Mouse (Mus musculus) neural tube, embryonic 13.5 days (tissue): ENCODE results near the gene Ddit4l. TPM values are rescaled to one million over a fixed set of nuclear protein-coding genes. Genes with fewer than 3 reads are reported as not detected.

ENCODE experiments used
- ATAC-seq: fragments of 200-750 bp; cut with Nextera tagmentation; 2 replicates; pipeline ENCODE4 v1.8.0; 2017; ENCODE audit warnings: low read depth, mild to moderate bottlenecking, moderate TSS enrichment, moderate library complexity
- H3K27ac ChIP-seq: fragments of 300-500 bp; sonication (generic); replicated peaks from 2 replicates; pipeline ENCODE4 v1.5.1; 2015; ENCODE audit warnings: moderate library complexity, mild to moderate bottlenecking, inconsistent platforms
- H3K27me3 ChIP-seq: fragments of 300-500 bp; sonication (generic); 2 replicates; pipeline ENCODE4 v1.6.1; 2015; ENCODE audit warnings: mild to moderate bottlenecking, inconsistent platforms
- H3K36me3 ChIP-seq: fragments of 300-500 bp; sonication (generic); 2 replicates; pipeline ENCODE4 v1.6.1; 2015; ENCODE audit warnings: mild to moderate bottlenecking, inconsistent platforms
- H3K4me1 ChIP-seq: fragments of 300-500 bp; sonication (generic); replicated peaks from 2 replicates; pipeline ENCODE4 v1.6.1; 2015; ENCODE audit warnings: inconsistent platforms
- H3K4me2 ChIP-seq: fragments of 300-500 bp; sonication (generic); 2 replicates; pipeline ENCODE4 v1.6.1; 2015; ENCODE audit warnings: inconsistent platforms, mild to moderate bottlenecking, moderate library complexity
- H3K4me3 ChIP-seq: fragments of 300-500 bp; sonication (generic); 2 replicates; pipeline ENCODE4 v1.5.1; 2015; ENCODE audit warnings: mild to moderate bottlenecking, inconsistent platforms
- H3K9ac ChIP-seq: fragments of 300-500 bp; sonication (generic); 2 replicates; pipeline ENCODE4 v1.6.1; 2015; ENCODE audit warnings: moderate library complexity, mild to moderate bottlenecking, inconsistent platforms
- H3K9me3 ChIP-seq: fragments of 300-500 bp; sonication (generic); 2 replicates; pipeline ENCODE4 v1.6.1; 2016; ENCODE audit warnings: inconsistent platforms
- WGBS: fragments of 180-500 bp; shearing (Covaris S2); methylation state at CpG from one replicate; pipeline ENCODE4 v1.1.7; 2015; 5-methylcytosine and 5-hydroxymethylcytosine counted together
- polyA plus RNA-seq: library from polyadenylated mRNA; unstranded; fragments of >200 nt; fragmentation: Nextera tagmentation; extraction: Ambion mirVana; gene quantifications from 2 replicates; pipeline ENCODE4 v1.2.1, GENCODE M21; 2015

Gene Ddit4l
- polyA plus RNA-seq, 1 experiment from 2014 or later = 20.7 TPM

DNA sequence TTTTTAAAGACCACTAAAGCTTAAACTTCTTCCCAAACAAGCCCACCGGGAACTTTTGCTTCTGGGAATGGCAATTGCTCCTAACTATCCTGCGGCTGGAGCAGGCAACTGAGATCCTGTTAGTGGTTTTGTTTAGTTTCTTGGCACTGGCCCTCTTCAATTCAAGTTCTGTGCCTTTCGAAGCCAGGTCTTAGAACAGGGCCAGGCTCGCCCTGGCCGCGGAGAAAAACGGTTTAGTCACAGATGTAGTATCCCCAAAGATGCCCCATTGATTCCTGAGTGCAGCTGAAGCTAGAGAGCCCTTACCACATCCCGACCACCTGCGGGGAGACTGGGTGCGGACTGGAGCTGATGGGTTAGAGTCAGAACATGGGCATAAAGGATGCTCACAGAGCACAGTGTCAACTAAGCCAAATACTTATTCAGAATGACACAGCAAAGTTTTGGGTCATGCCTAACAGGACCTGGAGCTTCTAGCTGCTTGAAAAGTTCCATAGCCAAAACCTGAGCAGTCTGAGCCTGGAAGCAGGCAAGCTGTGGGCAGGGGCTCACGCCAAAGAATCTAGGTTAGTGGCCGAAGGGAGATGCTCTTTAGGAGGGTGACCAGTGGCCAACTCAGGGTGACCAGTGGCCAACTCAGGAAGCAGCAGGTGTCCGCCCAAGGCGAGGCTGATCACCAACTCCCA, 1.6 kb downstream of the Ddit4l start:
- ATAC-seq = peak; percentile 28; the same call in 1 of the 2 replicates
- Histone ChIP-seq H3K27me3 (peaks cover 34% of the 10 kb centered on the region), H3K4me3 (peak overlapping the region; percentile 47), H3K4me1 (peaks cover 16% of the 10 kb centered on the region), H3K9me3 (no peaks in the 10 kb centered on the region), H3K36me3 (no peaks in the 10 kb centered on the region), H3K4me2 (peak overlapping the region; percentile 75), H3K9ac (peak overlapping the region; percentile 66; the same call in 1 of the 2 replicates), H3K27ac (no peak overlapping the region)
- WGBS = 28% methylated on average over 14 of the region's 14 CpGs

DNA sequence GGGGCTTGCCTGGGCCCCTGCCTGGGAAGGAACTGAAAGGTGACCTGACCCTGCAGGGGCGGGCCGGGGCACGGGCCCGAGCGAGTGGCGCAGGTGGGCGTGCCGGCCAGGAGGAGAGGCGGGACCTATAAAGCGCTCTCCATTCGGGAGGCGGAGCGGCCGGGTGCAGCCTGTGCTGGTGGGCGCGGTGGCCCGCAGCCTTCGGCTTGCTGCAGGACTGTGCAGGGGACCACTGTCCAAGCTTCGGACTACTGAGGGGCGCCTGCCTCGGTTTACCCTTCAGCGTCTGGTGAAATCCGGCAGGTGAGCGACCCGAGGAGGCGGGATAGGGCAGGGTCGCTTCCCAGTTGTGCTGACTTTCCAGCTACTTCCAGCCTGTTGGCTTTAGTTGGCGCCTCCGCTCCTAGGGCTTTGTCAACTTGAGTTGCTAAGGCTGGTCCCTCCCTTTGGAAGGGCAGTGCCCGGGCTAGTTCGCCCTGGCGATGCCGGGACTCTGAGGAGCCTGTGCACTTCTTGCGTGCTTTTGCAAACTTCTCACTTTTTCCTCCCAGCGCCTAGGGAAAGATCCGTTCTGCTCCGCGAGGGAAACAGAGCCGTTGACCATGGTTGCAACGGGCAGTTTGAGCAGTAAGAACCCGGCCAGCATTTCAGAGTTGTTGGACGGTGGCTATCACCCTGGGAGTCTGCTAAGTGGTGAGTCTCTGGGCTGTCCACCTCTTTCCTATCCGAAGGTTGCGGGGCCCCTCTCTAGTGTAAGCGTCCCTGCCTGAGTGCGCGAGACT, 2.4 kb downstream of the Ddit4l start:
- WGBS = 1% methylated on average over 47 of the region's 47 CpGs
- no peaks in the 10 kb centered on the region for H3K36me3 ChIP-seq
- H3K9me3 ChIP-seq = no peaks in the 10 kb centered on the region
- peak overlapping the region; percentile 75 for H3K4me2 ChIP-seq
- peak; percentile 92 for ATAC-seq
- H3K27me3 ChIP-seq = peaks cover 34% of the 10 kb centered on the region
- H3K9ac ChIP-seq = peak overlapping the region; percentile 66
- H3K4me1 ChIP-seq = peaks cover 16% of the 10 kb centered on the region
- H3K27ac ChIP-seq = no peak overlapping the region
- peak overlapping the region; percentile 47 for H3K4me3 ChIP-seq

DNA sequence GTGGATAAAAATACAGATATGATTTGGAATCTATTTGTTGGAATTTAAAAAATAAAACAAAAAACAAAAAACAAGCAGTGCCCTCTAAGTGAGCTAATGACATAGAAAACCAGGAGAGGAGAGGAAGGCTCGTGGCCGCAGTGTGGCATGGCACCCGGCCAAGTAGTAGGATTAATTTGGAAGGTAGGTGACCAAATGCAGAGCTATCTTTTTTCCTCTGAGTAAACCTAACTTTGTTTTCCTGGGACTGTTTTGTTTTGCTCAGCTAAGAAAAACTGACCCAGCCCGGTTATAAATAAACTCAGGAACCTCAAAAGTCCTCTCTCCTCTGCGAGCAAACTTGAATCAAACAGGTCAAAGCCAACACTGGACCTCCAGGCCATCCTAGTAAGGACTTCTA, 3.6 kb downstream of the Ddit4l start:
- Histone ChIP-seq H3K27ac (no peak overlapping the region), H3K4me2 (peak overlapping the region; percentile 75), H3K9ac (no peak overlapping the region), H3K4me3 (0 out of 2 replicates have a peak overlapping the region, but pooled peaks have one; percentile 6), H3K36me3 (no peaks in the 10 kb centered on the region), H3K4me1 (peaks cover 16% of the 10 kb centered on the region), H3K9me3 (no peaks in the 10 kb centered on the region), H3K27me3 (peaks cover 34% of the 10 kb centered on the region)
- ATAC-seq = no peak
- 79% methylated on average over 5 of the region's 5 CpGs for WGBS

DNA sequence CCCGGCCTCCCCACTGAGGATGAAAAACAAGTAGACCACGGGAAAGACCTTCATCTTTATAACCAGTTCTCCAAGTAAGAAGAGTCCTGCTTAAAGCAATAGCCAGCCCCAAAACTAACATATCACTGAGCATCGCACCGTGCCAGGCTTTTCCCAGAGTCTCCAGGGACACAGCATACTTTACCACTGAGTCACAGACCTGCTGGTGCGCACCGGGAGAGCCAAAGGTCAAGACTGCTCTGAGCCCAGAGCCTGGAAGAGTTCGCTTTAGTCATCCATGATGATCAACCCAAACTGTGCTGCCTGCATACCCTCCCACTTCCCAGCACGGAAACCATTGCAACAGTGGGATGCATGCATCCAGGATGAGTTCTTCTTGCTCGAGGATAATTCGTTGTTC, 12.3 kb downstream of the Ddit4l start:
- Histone ChIP-seq H3K9ac (no peak overlapping the region), H3K9me3 (no peaks in the 10 kb centered on the region), H3K4me3 (no peak overlapping the region), H3K4me1 (no peaks in the 10 kb centered on the region), H3K4me2 (no peak overlapping the region), H3K36me3 (no peaks in the 10 kb centered on the region), H3K27me3 (no peaks in the 10 kb centered on the region), H3K27ac (no peak overlapping the region)
- ATAC-seq = no peak
- WGBS = 88% methylated on average over 10 of the region's 10 CpGs

DNA sequence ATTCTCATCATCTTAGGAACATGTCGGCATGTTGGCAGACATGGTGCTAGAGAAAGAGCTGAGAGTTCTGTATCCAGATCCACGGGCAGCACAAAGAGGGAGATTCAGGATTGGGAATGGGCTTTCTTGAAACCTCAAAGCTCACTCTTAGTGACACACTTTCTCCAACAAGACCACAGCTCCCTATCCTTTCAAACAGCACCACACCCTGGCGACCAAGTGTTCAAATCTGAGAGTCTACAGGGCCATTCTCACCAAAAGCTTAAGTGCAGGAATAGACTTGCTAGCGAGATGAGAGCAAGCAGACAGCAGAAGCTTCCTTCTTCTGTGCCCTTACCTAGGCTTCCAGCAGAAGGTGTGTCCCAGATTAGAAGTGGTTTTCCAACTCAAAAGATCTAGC, 15.2 kb downstream of the Ddit4l start:
- H3K4me2 ChIP-seq = no peak overlapping the region
- H3K4me3 ChIP-seq = no peak overlapping the region
- no peak overlapping the region for H3K27ac ChIP-seq
- 86% methylated on average over 4 of the region's 4 CpGs for WGBS
- no peaks in the 10 kb centered on the region for H3K9me3 ChIP-seq
- ATAC-seq = no peak
- H3K36me3 ChIP-seq = no peaks in the 10 kb centered on the region
- H3K4me1 ChIP-seq = no peaks in the 10 kb centered on the region
- H3K9ac ChIP-seq = no peak overlapping the region
- H3K27me3 ChIP-seq = no peaks in the 10 kb centered on the region

DNA sequence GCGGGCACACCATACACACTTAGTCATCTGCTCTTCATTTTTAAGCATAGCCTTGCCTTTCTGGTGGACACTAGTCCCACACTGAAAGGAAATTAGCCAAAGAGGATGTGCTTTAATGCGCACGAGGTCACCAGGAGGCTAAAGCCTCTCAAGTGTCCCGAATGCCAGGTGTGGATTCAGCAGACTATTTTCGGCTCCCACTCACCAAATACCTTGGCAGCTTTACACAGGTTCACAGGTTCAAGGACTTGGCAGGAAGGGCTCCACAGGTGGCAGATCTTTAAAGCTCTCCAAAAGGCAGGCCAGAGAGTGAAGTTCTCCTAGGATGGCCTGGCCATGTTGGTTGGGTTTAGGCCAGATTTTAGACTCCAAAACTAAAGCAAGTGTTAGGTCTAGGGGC, 19.8 kb downstream of the Ddit4l start:
- Histone ChIP-seq H3K36me3 (no peaks in the 10 kb centered on the region), H3K9ac (no peak overlapping the region), H3K9me3 (no peaks in the 10 kb centered on the region), H3K4me3 (no peak overlapping the region), H3K27ac (no peak overlapping the region), H3K4me2 (no peak overlapping the region), H3K4me1 (0 out of 2 replicates have a peak, but pooled peaks cover 4% of the 10 kb centered on the region), H3K27me3 (no peaks in the 10 kb centered on the region)
- 98% methylated on average over 5 of the region's 5 CpGs for WGBS
- ATAC-seq = no peak

DNA sequence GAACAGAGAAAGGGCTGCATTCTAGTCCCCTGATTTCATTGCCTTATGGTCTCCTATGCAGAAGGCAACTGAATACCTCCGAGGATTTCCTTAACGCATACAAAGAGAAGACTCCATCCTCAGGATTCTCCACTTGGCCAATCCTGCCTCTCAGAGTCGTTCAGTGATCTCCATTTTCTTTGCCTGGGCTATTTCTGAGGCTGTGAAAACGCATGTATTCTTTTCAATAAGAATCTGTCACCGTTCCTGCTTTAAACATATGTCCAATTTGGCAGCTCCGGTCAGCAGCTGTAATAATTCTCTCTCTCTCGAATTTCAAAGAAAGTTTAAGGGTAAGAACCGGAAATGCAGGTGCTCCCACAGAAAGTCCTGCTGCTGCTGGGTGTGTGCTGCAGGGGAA, 20.7 kb downstream of the Ddit4l start:
- no peak for ATAC-seq
- 27% methylated on average over 8 of the region's 8 CpGs for WGBS
- no peaks in the 10 kb centered on the region for H3K36me3 ChIP-seq

DNA sequence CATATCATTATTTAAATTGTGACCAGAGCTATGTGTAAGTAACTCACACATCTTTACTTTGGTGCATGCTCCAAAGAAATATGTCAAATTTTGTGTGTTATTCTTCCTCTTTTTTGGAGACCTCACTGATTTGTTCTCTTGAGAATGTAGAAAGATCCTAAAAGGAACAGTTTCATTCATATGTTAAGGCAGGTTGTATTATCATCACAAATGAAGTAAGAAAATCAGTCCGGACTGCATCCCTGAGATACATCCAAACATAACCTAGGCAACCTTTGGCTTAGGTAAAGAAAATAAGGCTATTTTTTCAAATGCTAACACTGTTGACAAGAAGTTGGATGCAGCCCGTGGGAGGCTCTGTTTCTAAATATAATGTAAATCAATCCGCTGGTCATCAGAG, 21.2 kb downstream of the Ddit4l start:
- H3K4me2 ChIP-seq = no peak overlapping the region
- H3K9me3 ChIP-seq = no peaks in the 10 kb centered on the region
- no peak for ATAC-seq

More for the DNA sequence above, 20.7 kb downstream of the Ddit4l start:
- H3K4me2 ChIP-seq = no peak overlapping the region
- H3K9ac ChIP-seq = no peak overlapping the region
- H3K4me1 ChIP-seq = 0 out of 2 replicates have a peak, but pooled peaks cover 4% of the 10 kb centered on the region
- no peak overlapping the region for H3K4me3 ChIP-seq
- H3K9me3 ChIP-seq = no peaks in the 10 kb centered on the region
- H3K27ac ChIP-seq = no peak overlapping the region
- no peaks in the 10 kb centered on the region for H3K27me3 ChIP-seq

DNA sequence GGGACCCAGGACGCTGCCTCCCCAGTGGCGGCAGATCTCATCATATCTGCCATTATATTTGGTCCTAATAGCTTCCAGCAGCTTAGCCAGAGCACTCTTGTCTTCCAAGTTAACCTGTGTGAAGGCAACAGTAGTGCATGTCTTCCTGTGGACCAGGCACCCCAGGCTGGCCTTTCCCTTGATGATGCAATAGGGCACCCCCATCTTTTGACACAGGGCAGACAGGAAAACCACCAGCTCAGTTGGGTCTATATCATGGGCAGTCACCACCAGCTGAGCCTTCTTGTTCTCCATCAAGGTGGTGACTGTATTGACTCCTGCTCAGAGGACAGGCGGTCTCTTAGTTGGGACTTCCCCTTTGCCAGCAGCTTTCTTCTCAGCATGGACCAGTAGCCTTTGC, 22.7 kb downstream of the Ddit4l start:
- Histone ChIP-seq H3K4me2 (no peak overlapping the region), H3K27me3 (no peaks in the 10 kb centered on the region), H3K9ac (no peak overlapping the region), H3K4me1 (0 out of 2 replicates have a peak, but pooled peaks cover 4% of the 10 kb centered on the region), H3K27ac (no peak overlapping the region), H3K4me3 (no peak overlapping the region), H3K9me3 (no peaks in the 10 kb centered on the region), H3K36me3 (no peaks in the 10 kb centered on the region)
- WGBS = 93% methylated on average over 3 of the region's 3 CpGs
- ATAC-seq = no peak

More for the DNA sequence above, 21.2 kb downstream of the Ddit4l start:
- no peaks in the 10 kb centered on the region for H3K27me3 ChIP-seq
- WGBS = 51% methylated on average over 3 of the region's 3 CpGs
- no peaks in the 10 kb centered on the region for H3K36me3 ChIP-seq
- H3K27ac ChIP-seq = no peak overlapping the region
- H3K4me3 ChIP-seq = no peak overlapping the region
- H3K4me1 ChIP-seq = 0 out of 2 replicates have a peak, but pooled peaks cover 4% of the 10 kb centered on the region
- H3K9ac ChIP-seq = no peak overlapping the region

DNA sequence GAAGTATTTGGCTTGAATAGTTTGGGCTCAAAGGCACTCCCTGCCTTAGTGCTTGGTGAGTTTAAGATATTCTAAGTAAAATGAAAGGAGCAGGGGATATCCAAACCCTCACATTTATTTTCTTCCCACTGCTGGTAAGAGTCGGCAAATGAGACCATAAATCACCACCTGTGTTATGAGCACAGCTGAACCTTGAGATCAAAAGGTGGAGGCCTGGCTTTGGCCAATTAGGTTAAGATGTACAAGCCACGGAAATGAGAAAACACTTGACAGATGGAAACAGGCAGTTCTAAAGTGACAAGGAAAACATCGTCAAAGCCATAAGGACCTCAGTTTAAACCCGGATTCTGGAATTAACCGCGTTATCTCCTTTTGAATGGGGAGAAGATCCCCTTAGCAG, 23.5 kb downstream of the Ddit4l start:
- Histone ChIP-seq H3K4me3 (no peak overlapping the region), H3K9ac (no peak overlapping the region), H3K4me2 (no peak overlapping the region), H3K36me3 (no peaks in the 10 kb centered on the region), H3K27ac (no peak overlapping the region), H3K4me1 (0 out of 2 replicates have a peak, but pooled peaks cover 4% of the 10 kb centered on the region), H3K9me3 (no peaks in the 10 kb centered on the region), H3K27me3 (no peaks in the 10 kb centered on the region)
- no peak for ATAC-seq
- 68% methylated on average over 6 of the region's 6 CpGs for WGBS

DNA sequence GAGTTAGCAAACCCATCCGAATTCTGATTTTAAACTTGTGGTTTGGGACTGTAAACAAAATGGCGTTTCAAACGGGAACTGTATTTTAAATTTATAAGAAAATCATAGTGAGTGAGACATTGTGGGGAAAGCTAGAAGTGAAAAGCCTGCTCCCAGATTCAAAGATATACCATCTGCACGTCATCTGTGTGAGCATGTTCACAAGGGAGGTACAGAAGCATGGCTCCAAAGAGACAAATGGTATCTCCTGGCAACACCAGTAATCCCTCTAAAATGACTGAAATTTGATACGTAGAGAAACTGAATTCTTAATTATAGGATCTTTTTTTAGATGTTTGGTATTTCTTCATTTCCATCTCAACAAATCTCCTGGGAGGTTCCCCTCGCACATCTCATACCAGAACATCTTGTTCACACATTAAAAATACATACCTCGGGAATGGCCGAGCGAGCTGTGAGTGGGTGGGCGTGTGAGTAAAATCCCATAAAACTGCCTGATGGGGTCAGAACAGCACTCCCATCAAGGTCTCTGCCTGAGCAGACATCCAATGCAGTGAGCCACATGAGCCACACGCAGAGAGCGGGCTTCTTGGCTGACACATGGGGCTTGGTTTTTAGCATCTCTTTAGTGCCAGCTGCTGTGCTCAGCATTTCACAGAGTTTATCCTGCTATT, 26.2 kb downstream of the Ddit4l start:
- Histone ChIP-seq H3K4me1 (no peaks in the 10 kb centered on the region), H3K9ac (no peak overlapping the region), H3K27ac (no peak overlapping the region), H3K4me3 (no peak overlapping the region), H3K36me3 (no peaks in the 10 kb centered on the region), H3K9me3 (no peaks in the 10 kb centered on the region), H3K4me2 (no peak overlapping the region), H3K27me3 (no peaks in the 10 kb centered on the region)
- 72% methylated on average over 12 of the region's 12 CpGs for WGBS
- ATAC-seq = no peak

DNA sequence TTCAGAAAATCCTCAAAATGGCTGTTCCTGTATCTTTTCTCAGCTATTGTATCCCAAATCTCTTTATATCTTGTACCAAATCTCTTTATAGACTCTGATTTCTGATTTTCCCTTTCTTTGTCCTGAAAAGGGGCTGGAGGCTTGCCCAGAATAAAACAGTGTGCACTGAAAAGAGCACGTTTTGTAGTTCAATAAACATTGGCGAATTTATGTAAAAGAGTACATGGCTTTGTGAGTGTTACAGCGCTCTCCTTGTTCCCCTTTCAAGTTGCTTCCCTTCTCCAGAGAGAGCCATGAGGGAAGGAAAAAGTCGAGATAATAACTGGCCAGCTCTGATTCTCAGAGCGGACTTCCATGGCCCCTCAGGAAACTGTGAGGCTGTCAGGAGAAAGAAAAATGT, 27.7 kb downstream of the Ddit4l start:
- no peaks in the 10 kb centered on the region for H3K4me1 ChIP-seq
- no peaks in the 10 kb centered on the region for H3K27me3 ChIP-seq
- WGBS = 52% methylated on average over 5 of the region's 5 CpGs
- H3K27ac ChIP-seq = 0 out of 2 replicates have a peak overlapping the region, but pooled peaks have one; percentile 33
- H3K9ac ChIP-seq = no peak overlapping the region
- no peak for ATAC-seq
- no peaks in the 10 kb centered on the region for H3K36me3 ChIP-seq
- H3K4me2 ChIP-seq = no peak overlapping the region
- H3K9me3 ChIP-seq = no peaks in the 10 kb centered on the region
- no peak overlapping the region for H3K4me3 ChIP-seq
